In genomic region chr5:101496161-101496560, GRCm38 (mm10) we compare ENCODE assay signal across 16 mouse cellular contexts.
"Had no signal": no experiment of that assay in that cellular context is flagged by ENCODE, and none has a peak within 500 bp of the region (broad histone marks: within the 10 kb centered on the region; RNA-seq: fewer than 3 reads in every experiment).

No protein-coding gene starts in this region.

- H3K4me3 ChIP-seq: neural tube, embryonic 13.5 days; neural tube, embryonic 15.5 days; stomach, embryonic 15.5 days had no signal

- H3K9ac ChIP-seq: neural tube, embryonic 13.5 days; neural tube, embryonic 15.5 days; stomach, embryonic 15.5 days had no signal

- DNase-seq: retina, postnatal 1 day; right cerebral cortex, adult 18-20 months; right cerebral cortex, postnatal 14 days; right cerebral cortex, postnatal 25 days; right cerebral cortex, postnatal 4 days; spleen, adult 18-20 months; thymus, adult 18-20 months; thymus, adult 2 months; thymus, postnatal 14 days; thymus, postnatal 25 days; thymus, postnatal 36 days; thymus, postnatal 4 days had no signal

- H3K9me3 ChIP-seq: neural tube, embryonic 13.5 days; neural tube, embryonic 15.5 days; stomach, embryonic 15.5 days had no signal

- H3K4me2 ChIP-seq: neural tube, embryonic 13.5 days; neural tube, embryonic 15.5 days; stomach, embryonic 15.5 days had no signal

- H3K27me3 ChIP-seq: stomach, embryonic 15.5 days had no signal

- H3K27ac ChIP-seq: neural tube, embryonic 13.5 days; neural tube, embryonic 15.5 days; stomach, embryonic 15.5 days; stomach, postnatal 0 days had no signal

- H3K4me1 ChIP-seq: stomach, embryonic 15.5 days had no signal

- H3K36me3 ChIP-seq: neural tube, embryonic 13.5 days; neural tube, embryonic 15.5 days; stomach, embryonic 15.5 days had no signal
